Mouse (Mus musculus): ENCODE data around the gene Adprhl2. TPM values are rescaled to one million over a fixed set of nuclear protein-coding genes. Genes with fewer than 3 reads are reported as not detected.

Gene Adprhl2
- polyA plus RNA-seq, 1 experiment from 2014 or later = 97.5 TPM

- peaks cover 26% of the 10 kb centered on the region for H3K4me1 ChIP-seq
- H3K36me3 ChIP-seq = 0 out of 2 replicates have a peak, but pooled peaks cover 11% of the 10 kb centered on the region
- no peak overlapping the region for H3K4me3 ChIP-seq
- H3K9me3 ChIP-seq = peaks cover 4% of the 10 kb centered on the region; the same call in 1 of the 2 replicates
- no peak for ATAC-seq (ENCODE audit: insufficient number of reproducible peaks, insufficient read depth, low FRiP score, low TSS enrichment, low read depth)
- H3K4me2 ChIP-seq = no peak overlapping the region
- H3K27me3 ChIP-seq = peaks cover 23% of the 10 kb centered on the region
- no peak overlapping the region for H3K27ac ChIP-seq
- no peak overlapping the region for H3K9ac ChIP-seq
- 88% methylated on average over 6 of the region's 6 CpGs for WGBS
These were observed 15.4 kb downstream of the Adprhl2 start for GRCm38 (mm10) chr4:126306058-126306457.

- no peak overlapping the region for H3K9ac ChIP-seq
- peaks cover 4% of the 10 kb centered on the region; the same call in 1 of the 2 replicates for H3K9me3 ChIP-seq
- no peak overlapping the region for H3K4me2 ChIP-seq
- 0 out of 2 replicates have a peak, but pooled peaks cover 7% of the 10 kb centered on the region for H3K36me3 ChIP-seq
- ATAC-seq (ENCODE audit: insufficient number of reproducible peaks, insufficient read depth, low FRiP score, low TSS enrichment, low read depth) = no peak
- no peak overlapping the region for H3K27ac ChIP-seq
- 91% methylated on average over 1 of the region's 1 CpGs for WGBS
- H3K4me1 ChIP-seq = peaks cover 31% of the 10 kb centered on the region
- no peak overlapping the region for H3K4me3 ChIP-seq
- peaks cover 28% of the 10 kb centered on the region for H3K27me3 ChIP-seq
These were observed 16.1 kb downstream of the Adprhl2 start for GRCm38 (mm10) chr4:126305428-126305827.

GRCm38 (mm10) chr4:126303877-126304276 is 17.6 kb downstream of the Adprhl2 start:
- no peak overlapping the region for H3K27ac ChIP-seq
- no peak overlapping the region for H3K4me2 ChIP-seq
- peaks cover 38% of the 10 kb centered on the region for H3K27me3 ChIP-seq
- ATAC-seq (ENCODE audit: insufficient number of reproducible peaks, insufficient read depth, low FRiP score, low TSS enrichment, low read depth) = no peak
- H3K36me3 ChIP-seq = peaks cover 4% of the 10 kb centered on the region; the same call in 1 of the 2 replicates
- no peak overlapping the region for H3K9ac ChIP-seq
- 65% methylated on average over 4 of the region's 4 CpGs for WGBS
- H3K4me3 ChIP-seq = no peak overlapping the region
- peaks cover 29% of the 10 kb centered on the region for H3K4me1 ChIP-seq
- H3K9me3 ChIP-seq = peaks cover 4% of the 10 kb centered on the region; the same call in 1 of the 2 replicates

GRCm38 (mm10) chr4:126301584-126302309 is 19.8 kb downstream of the Adprhl2 start:
- H3K4me2 ChIP-seq = peak overlapping the region; percentile 85
- H3K36me3 ChIP-seq = peaks cover 16% of the 10 kb centered on the region; the same call in 1 of the 2 replicates
- peak overlapping the region; percentile 45 for H3K4me3 ChIP-seq
- H3K27ac ChIP-seq = peak overlapping the region; percentile 89
- no peak for ATAC-seq (ENCODE audit: insufficient number of reproducible peaks, insufficient read depth, low FRiP score, low TSS enrichment, low read depth)
- peak overlapping the region; percentile 67 for H3K9ac ChIP-seq
- WGBS = 9% methylated on average over 27 of the region's 27 CpGs
- peaks cover 4% of the 10 kb centered on the region; the same call in 1 of the 2 replicates for H3K9me3 ChIP-seq
- peaks cover 44% of the 10 kb centered on the region for H3K27me3 ChIP-seq
- peaks cover 38% of the 10 kb centered on the region for H3K4me1 ChIP-seq

- H3K4me1 ChIP-seq = peaks cover 45% of the 10 kb centered on the region
- H3K9me3 ChIP-seq = peaks cover 2% of the 10 kb centered on the region; the same call in 1 of the 2 replicates
- under 1% methylated on average over 50 of the region's 50 CpGs for WGBS
- H3K27ac ChIP-seq = peak overlapping the region; percentile 89
- H3K36me3 ChIP-seq = peaks cover 16% of the 10 kb centered on the region; the same call in 1 of the 2 replicates
- peak overlapping the region; percentile 45 for H3K4me3 ChIP-seq
- H3K4me2 ChIP-seq = peak overlapping the region; percentile 85
- H3K27me3 ChIP-seq = peaks cover 47% of the 10 kb centered on the region
- ATAC-seq (ENCODE audit: insufficient number of reproducible peaks, insufficient read depth, low FRiP score, low TSS enrichment, low read depth) = peak; percentile 81
- H3K9ac ChIP-seq = peak overlapping the region; percentile 67
These were observed 20.5 kb downstream of the Adprhl2 start for GRCm38 (mm10) chr4:126300916-126301583.

- Histone ChIP-seq H3K9me3 (no peaks in the 10 kb centered on the region), H3K27me3 (peaks cover 35% of the 10 kb centered on the region), H3K27ac (peak overlapping the region; percentile 80), H3K9ac (peak overlapping the region; percentile 68), H3K36me3 (peaks cover 11% of the 10 kb centered on the region; the same call in 1 of the 2 replicates), H3K4me3 (peak overlapping the region; percentile 33), H3K4me2 (peak overlapping the region; percentile 65), H3K4me1 (peaks cover 52% of the 10 kb centered on the region)
- 1% methylated on average over 34 of the region's 34 CpGs for WGBS
- no peak for ATAC-seq (ENCODE audit: insufficient number of reproducible peaks, insufficient read depth, low FRiP score, low TSS enrichment, low read depth)
These were observed 24.8 kb downstream of the Adprhl2 start for GRCm38 (mm10) chr4:126296617-126297101.

GRCm38 (mm10) chr4:126295937-126296336 is 25.6 kb downstream of the Adprhl2 start:
- no peak for ATAC-seq (ENCODE audit: insufficient number of reproducible peaks, insufficient read depth, low FRiP score, low TSS enrichment, low read depth)
- no peak overlapping the region for H3K9ac ChIP-seq
- no peaks in the 10 kb centered on the region for H3K9me3 ChIP-seq
- H3K4me1 ChIP-seq = peaks cover 52% of the 10 kb centered on the region
- peak overlapping the region; percentile 65 for H3K4me2 ChIP-seq
- H3K36me3 ChIP-seq = peaks cover 11% of the 10 kb centered on the region; the same call in 1 of the 2 replicates
- H3K27ac ChIP-seq = peak overlapping the region; percentile 80; the same call in 1 of the 2 replicates
- peak overlapping the region; percentile 33; the same call in 1 of the 2 replicates for H3K4me3 ChIP-seq
- WGBS = 40% methylated on average over 4 of the region's 4 CpGs
- H3K27me3 ChIP-seq = peaks cover 28% of the 10 kb centered on the region

GRCm38 (mm10) chr4:126295152-126295551 is 26.4 kb downstream of the Adprhl2 start:
- peaks cover 11% of the 10 kb centered on the region; the same call in 1 of the 2 replicates for H3K36me3 ChIP-seq
- H3K4me3 ChIP-seq = no peak overlapping the region
- no peak for ATAC-seq (ENCODE audit: insufficient number of reproducible peaks, insufficient read depth, low FRiP score, low TSS enrichment, low read depth)
- 75% methylated on average over 6 of the region's 6 CpGs for WGBS
- no peaks in the 10 kb centered on the region for H3K9me3 ChIP-seq
- no peak overlapping the region for H3K4me2 ChIP-seq
- 0 out of 2 replicates have a peak overlapping the region, but pooled peaks have one; percentile 21 for H3K9ac ChIP-seq
- H3K4me1 ChIP-seq = peaks cover 52% of the 10 kb centered on the region
- no peak overlapping the region for H3K27ac ChIP-seq
- peaks cover 21% of the 10 kb centered on the region; the same call in 1 of the 2 replicates for H3K27me3 ChIP-seq

- 8% methylated on average over 13 of the region's 13 CpGs for WGBS
- Histone ChIP-seq H3K4me2 (peak overlapping the region; percentile 39), H3K4me3 (no peak overlapping the region), H3K9me3 (no peaks in the 10 kb centered on the region), H3K27ac (peak overlapping the region; percentile 81), H3K4me1 (peaks cover 63% of the 10 kb centered on the region), H3K36me3 (no peaks in the 10 kb centered on the region), H3K9ac (peak overlapping the region; percentile 51; the same call in 1 of the 2 replicates), H3K27me3 (peaks cover 34% of the 10 kb centered on the region)
- no peak for ATAC-seq (ENCODE audit: insufficient number of reproducible peaks, insufficient read depth, low FRiP score, low TSS enrichment, low read depth)
These were observed 30.3 kb downstream of the Adprhl2 start for GRCm38 (mm10) chr4:126291196-126291595.

GRCm38 (mm10) chr4:126290314-126290713 is 31.2 kb downstream of the Adprhl2 start:
- Histone ChIP-seq H3K27ac (peak overlapping the region; percentile 81; the same call in 1 of the 2 replicates), H3K4me2 (peak overlapping the region; percentile 39)

GRCm38 (mm10) chr4:126288085-126288666 is 33.3 kb downstream of the Adprhl2 start:
- peak overlapping the region; percentile 44 for H3K9ac ChIP-seq
- H3K36me3 ChIP-seq = no peaks in the 10 kb centered on the region
- H3K4me1 ChIP-seq = peaks cover 52% of the 10 kb centered on the region
- 0 out of 2 replicates have a peak, but pooled peaks cover 4% of the 10 kb centered on the region for H3K9me3 ChIP-seq
- H3K4me3 ChIP-seq = peak overlapping the region; percentile 63
- H3K4me2 ChIP-seq = peak overlapping the region; percentile 72
- WGBS = 31% methylated on average over 17 of the region's 17 CpGs
- 0 out of 2 replicates have a peak, but pooled peaks have one; percentile 6 for ATAC-seq (ENCODE audit: insufficient number of reproducible peaks, insufficient read depth, low FRiP score, low TSS enrichment, low read depth)
- peaks cover 43% of the 10 kb centered on the region for H3K27me3 ChIP-seq
- peak overlapping the region; percentile 88 for H3K27ac ChIP-seq

More at GRCm38 (mm10) chr4:126290314-126290713, 31.2 kb downstream of the Adprhl2 start:
- H3K27me3 ChIP-seq = peaks cover 33% of the 10 kb centered on the region
- H3K36me3 ChIP-seq = no peaks in the 10 kb centered on the region
- peaks cover 59% of the 10 kb centered on the region for H3K4me1 ChIP-seq
- ATAC-seq (ENCODE audit: insufficient number of reproducible peaks, insufficient read depth, low FRiP score, low TSS enrichment, low read depth) = no peak
- 0 out of 2 replicates have a peak, but pooled peaks cover 4% of the 10 kb centered on the region for H3K9me3 ChIP-seq
- H3K4me3 ChIP-seq = no peak overlapping the region
- no peak overlapping the region for H3K9ac ChIP-seq
- WGBS = 70% methylated on average over 8 of the region's 8 CpGs
